Mouse (Mus musculus): Measurements from ENCODE around the gene Mettl6.
A peak's percentile ranks its signal among the peaks of the same experiment; 100 is the strongest.
"Not testable (repeated sequence)": the region's sequence is repeated elsewhere in the genome, so short reads cannot be mapped to it uniquely, and the experiment has no call there.

Mettl6 gene

DNA sequence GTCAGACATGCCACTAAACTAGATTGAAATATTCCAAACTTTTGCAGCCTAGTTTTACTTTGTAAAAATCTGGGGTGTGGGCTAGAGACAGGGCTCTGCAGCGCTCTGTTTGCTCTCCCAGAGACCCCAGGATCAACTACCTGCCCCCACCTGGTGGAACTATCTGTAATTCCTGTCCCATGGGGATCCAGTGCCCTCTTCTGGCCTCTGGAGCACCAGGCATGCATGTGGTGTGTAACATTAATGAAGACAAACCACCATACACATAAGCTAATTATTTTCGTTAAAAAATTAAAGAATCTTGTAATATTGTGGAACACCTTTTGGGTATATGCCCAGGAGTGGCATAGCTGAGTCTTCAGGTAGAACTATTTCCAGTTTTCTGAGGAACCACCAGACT is 21.5 kb downstream of the Mettl6 start:
- no peak for DNase-seq (ENCODE audit: low read depth, low spot score)

DNA sequence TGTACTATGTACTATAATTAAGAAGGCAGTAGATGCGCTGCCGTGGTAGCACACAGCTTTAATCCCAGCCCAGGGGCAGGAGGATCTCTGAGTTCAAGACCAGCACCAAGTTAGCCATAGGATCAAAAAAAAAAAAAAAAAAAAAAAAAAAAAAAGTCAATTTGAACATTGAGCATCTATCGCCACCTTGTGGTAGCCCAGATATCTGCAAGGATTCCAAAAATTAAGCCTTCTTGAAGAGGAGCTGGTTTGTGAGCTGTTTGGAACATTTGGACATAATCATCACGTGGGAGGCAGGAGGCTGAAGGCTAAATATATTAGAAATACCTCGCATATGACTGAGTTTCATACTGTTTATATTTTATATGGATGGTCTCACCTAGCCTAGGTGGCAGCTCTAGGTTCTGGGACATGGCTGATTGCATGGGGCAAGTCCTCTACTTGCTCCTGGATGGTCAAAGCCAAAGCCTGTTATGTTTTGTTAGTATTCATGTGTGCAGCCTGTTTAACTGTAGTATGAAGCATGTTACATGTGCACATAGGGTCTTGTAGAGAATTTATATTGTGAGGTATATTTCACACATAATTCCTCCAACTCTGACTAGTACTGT is 22.3 kb downstream of the Mettl6 start:
- DNase-seq (ENCODE audit: low read depth, low spot score) = peak; percentile 90

DNA sequence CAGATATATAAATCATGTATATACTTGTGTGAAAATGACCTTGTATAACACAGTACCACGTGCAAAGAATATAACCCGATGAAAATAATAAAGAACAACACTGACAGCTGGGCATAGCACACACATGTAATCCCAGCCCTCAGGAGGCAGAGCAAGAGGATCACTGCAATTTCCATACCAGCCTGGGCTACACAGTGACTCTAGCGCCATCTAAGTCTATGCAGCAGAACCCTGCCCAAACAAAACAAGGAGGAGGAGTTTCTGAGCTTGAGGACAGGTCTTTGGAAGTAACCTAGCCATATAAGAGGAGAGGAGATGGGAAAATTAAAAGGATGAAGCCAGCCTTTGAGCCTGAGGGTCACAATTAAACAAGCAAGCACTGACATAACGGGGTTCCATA is 25.1 kb downstream of the Mettl6 start:
- peak; percentile 31 for DNase-seq (ENCODE audit: low read depth, low spot score)

DNA sequence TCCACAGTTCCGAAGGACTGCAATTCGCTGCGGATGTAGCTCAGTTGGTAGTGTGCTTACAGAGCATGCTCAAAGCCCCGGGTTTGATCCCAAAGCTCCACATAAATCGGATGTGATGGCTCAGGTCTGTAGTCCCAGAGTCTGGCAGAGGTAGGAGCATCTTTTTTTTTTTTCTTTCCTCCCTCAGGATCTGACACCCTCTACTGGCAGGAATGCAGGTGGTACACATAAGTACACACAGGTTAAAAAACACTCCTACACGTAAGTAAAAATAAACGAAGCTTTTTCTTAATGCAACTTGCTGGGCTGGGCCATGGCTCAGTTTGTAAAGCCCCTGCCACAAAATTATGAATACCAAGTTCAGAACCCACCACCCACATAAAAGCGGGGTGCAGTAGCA is 30.7 kb downstream of the Mettl6 start:
- DNase-seq (ENCODE audit: low read depth, low spot score) = peak; percentile 66

DNA sequence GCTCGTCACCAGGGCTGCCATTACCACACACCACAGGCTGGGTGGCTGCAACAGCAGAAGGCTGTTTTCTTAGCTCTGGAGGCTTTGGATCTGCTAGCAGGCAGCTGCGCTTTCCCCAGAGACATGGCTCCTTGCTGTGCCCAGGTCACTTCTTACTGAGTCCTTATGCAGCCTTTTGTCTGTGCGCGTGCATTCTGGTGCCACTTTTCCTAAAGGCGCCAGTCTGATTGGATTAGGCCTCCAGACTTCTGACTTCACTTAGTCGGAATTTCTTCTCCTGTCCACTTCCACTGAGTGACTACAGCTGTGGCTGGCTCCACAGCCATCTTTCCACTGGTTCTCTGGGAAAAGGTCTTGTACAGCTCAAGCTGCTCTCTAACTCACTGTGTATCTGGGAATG is 32.0 kb downstream of the Mettl6 start:
- no peak for DNase-seq (ENCODE audit: low read depth, low spot score)

DNA sequence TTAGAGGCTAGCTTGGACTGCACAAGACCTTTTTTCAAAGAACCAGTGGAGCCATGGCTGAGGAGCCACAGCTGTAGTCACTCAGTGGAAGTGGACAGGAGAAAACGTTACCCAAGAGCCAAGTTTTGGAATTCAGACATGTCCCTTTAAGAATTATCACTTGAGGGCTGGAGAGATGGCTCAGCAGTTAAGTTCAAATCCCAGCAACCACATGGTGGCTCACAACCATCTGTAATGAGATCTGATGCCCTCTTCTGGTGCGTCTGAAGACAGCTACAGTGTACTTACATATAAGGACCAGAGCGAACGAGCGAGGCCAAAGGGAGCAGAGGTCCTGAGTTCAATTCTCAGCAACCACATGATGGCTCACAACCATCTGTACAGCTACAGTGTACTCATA is 32.6 kb downstream of the Mettl6 start:
- DNase-seq (ENCODE audit: low read depth, low spot score) = not testable (repeated sequence)

DNA sequence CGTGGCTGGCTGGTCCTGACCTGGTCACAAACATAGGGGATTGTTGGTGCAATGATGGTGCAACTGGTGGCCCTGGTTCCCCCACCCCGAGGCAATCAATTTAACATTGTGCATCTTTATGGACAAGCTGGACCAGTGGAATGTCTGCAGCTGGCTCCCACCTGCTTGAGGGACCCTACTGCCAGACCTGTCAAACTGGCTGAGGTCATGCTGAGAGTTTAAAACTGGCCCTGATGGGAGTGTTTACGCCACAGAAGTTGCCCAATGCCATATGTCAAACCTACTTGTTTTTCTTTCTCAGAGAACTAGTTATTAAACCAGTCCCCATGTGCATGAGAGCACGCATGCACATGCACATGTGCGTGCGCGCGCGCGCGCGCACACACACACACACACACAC is 36.8 kb downstream of the Mettl6 start:
- no peak for DNase-seq (ENCODE audit: low read depth, low spot score)

DNA sequence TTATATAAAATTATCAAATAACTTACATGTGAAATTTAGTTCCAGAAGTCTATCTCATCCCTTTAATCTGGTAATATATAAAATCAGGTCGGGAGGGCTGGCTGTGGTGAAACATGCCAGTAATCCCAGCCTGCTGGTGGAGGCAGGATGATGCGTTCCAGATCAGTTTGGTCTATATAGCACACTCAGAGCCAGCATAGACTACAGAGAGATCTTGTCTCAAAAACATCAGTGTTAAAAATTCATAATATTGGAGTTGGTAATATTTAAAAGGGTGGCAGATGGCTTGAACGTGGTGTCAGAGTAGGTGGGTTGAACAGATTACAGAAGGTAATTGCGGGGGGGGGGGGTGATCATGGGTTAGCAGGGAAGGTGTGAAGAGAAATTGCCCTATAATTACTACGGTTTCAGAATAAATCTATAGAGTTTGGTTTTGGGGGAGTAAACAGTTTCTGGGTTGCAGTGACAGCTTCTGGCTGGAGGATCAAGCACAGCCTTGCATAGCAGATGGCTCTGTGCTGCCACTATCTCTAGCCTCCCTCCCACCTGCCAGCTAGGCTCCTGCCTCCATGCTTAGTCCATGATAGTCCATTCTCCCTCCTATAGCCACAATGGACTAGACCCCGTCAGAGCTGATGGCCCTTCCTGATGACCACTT is 38.6 kb downstream of the Mettl6 start:
- peak; percentile 41 for DNase-seq (ENCODE audit: low read depth, low spot score)

DNA sequence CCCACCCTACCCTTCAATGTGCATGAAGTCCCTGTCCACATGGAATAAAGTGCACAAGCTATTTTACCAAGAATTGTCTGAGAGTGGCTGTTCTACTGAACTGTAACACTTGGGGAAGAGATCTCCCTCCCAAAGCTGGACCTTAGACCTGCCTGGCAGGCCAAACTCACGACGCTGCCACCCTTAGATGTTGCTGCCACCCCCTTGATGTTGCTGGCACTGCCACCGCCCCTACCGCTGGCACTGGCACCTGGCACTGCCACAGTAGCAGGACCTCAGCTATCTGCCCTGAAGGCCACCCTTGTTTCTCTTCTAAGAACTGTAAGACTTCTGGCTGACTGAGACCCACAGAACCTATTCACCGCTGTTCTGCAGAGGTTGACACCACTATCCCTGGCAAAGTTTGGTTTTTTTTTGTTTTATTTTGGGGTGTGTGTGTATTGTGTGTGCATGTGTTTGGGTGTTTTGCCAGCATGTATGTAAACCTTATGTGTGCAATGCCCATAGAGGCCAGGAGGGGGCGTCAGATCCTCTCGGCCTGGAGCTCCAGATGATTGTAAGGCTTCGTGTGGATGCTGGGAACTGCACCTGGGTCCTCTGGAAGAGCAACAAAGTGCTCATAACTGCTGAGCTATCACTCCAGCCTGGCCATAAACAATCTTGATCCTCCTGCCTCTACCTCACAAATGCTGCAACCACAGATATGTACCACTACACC is 39.8 kb downstream of the Mettl6 start:
- DNase-seq (ENCODE audit: low read depth, low spot score) = no peak

DNA sequence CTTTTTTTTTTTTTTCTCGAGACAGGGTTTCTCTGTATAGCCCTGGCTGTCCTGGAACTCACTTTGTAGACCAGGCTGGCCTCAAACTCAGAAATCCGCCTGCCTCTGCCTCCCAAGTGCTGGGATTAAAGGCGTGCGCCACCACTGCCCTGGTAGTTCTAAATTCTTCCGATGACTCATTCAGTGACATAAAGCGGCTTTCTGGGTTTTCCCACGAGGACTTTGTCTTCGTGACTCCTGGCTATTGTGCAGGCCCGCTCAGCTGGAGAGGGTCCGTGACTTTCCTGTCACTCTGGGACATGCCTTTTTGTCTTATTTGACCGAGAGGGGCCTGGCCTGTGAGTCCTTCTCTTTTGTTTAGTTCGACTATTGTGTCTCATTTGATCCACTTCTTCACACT is 40.9 kb downstream of the Mettl6 start:
- not testable (repeated sequence) for DNase-seq (ENCODE audit: low read depth, low spot score)

DNA sequence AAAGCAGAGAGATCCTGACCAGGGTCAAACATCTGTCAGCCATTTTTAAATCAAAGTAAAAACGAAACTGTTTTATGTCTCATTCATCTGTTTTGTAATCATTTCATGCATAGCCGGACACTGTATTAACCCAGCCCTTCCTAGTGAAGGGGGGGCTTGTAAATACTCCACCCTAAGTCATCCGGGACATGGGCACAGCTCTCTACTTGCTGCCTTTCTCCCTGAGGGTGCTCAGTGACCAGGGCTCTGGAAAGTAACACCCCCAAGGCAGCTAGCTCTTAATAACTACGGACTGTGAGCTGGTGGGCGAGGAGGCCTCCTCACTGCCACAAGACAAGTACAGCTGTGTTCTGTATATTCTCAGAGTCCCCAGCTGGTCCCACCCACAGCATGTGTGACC is 45.8 kb downstream of the Mettl6 start:
- DNase-seq (ENCODE audit: low read depth, low spot score) = no peak

DNA sequence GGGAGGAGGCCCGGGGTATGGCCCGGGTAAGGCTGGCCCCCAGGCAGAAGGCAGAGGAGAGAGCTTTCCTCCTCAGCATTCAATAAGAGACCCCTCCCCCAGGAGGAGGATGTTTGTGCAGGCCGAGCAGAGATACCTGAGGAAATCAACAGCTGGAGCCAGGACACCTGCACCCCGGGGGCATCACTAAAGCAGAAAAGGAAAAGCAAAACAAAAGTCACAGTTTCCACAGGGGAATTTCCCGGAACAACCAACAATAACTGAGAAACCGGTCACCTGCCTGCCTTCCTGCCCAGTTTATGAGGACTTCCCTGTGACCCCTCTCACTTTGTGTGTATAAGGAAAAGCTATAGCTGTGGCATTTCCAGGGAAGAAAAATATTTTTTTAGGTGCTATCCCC is 51.2 kb downstream of the Mettl6 start:
- DNase-seq (ENCODE audit: low read depth, low spot score) = no peak

DNA sequence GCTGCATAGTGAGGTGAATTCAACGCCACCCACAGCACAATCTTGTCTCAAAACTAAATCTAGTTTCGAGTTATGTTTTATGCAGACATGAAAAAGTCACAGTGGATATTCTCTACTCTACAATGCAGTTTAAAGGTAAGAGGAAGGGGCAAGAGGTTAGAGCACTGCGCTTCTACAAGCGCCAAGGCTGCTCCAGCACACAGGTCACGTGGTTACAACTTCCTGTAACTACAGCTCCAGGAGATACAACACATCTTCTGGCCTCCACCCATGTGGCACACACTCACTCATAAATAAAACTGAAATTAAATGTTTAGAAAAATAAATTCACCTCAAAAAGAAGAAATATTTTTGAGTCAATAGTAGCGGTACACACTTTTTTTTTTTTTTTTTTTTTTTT is 54.1 kb downstream of the Mettl6 start:
- no peak for DNase-seq (ENCODE audit: low read depth, low spot score)

DNA sequence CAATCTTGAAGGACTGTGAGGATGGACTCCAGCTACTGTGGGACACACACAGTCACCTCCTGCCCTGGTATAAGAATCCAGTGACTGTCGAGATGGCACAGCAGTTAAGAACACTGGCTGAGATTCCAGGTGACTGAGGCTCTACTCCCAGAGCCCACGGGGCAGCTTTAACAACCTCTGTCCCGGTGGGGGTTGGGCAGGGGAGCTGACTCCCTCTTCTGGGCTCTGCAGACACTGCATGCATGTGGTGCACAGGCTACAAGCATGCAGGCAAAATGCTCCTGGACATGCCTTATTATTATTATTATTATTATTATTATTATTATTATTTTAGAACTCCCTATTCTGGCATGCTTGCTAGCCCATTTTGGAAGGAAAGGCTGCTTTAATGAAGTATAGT is 54.6 kb downstream of the Mettl6 start:
- DNase-seq (ENCODE audit: low read depth, low spot score) = no peak

DNA sequence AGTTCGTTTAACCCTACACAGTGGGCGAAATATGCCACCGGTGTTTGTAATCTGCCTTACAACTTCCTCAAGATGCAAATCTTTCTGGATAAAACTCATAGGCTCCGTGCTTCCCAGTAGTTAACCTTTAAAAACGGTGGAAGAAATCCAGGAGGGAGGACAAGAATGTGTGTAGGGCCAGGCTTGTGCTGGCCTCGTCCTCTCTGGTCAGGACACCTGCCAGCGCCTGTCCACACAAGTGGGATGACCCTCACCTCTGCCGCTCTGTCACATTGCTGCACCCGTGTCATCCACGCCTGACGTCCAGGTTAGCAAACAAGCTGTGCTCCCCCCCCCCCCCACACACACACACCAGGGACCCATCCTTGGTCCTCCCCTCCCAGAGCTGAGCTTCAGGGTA is 55.6 kb downstream of the Mettl6 start:
- DNase-seq (ENCODE audit: low read depth, low spot score) = no peak

DNA sequence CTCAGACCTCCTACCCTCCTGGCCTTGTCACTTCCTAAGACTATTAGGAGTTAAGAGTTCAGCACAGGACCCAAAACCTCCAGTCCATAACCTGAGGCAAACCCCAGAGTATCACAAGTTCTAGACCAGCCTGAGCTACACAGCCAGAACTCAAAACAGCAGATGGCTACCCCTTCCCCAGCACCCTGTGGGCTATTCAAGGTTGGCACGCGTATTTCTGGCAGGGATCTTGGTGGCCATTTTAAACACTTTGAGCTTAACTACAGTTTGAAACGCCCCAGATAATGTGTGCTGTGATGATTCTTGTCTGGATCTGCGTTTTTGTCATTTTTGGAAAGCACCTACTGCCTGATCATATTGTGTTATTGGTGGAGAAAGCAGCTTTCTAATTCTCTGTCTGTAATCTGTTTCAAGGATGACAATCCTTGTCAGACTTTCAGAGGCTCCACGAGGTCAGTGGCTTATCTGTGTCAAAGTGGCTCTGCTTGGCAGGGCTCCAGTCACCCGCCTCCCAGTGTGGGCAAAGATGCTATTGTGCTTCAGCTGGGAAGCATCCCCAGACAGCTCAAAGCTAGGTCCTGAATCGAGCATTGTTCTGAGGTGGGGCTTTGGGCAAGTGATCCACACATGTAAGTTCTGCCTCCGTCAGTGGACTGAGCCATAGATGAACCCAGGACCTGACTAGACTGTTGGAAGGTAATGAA is 56.9 kb downstream of the Mettl6 start:
- peak; percentile 86 for DNase-seq (ENCODE audit: low read depth, low spot score)

DNA sequence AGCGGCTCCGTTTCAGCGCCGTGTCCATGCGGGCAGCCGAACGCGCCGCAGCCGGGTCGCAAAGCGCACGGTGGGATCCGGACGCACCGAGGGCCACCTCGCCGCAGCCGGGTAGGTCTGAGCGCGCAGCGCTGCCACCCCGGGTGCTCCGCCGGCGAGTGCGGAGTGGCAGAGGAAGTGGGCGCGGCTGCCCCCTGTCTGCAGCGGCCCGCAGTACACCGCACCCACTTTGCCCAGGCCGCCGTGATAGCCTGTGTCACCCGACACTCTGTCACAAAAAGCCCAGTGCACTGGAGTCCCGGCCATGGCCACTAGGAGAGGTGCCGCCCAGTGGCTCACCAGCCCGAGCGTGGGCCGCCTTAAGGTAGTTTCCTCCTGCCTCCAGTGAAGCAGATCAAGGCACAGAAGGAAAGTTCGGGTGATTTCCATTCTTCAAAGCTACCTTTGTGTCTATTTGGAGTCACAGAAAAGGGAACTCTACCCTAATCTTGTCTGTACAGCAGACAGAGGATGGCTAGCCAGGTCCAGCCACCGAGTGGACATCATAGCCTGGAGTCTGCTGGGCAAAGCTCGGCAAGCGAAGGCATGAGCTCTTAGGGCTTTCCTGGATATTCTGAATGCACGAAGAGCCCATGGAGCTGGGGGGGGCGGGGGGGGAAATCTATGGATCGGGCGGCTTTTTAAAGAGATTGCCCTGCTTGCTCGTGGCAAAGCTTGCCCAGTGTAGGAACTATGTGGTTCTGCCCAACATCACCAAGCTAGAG is 58.7 kb downstream of the Mettl6 start, which contains the start of gene Sh3bp5:
Sh3bp5 (minus strand) TSS at position 149 of the 764 bp plus-strand sequence.
- DNase-seq (ENCODE audit: low read depth, low spot score) = peak; percentile 95

DNA sequence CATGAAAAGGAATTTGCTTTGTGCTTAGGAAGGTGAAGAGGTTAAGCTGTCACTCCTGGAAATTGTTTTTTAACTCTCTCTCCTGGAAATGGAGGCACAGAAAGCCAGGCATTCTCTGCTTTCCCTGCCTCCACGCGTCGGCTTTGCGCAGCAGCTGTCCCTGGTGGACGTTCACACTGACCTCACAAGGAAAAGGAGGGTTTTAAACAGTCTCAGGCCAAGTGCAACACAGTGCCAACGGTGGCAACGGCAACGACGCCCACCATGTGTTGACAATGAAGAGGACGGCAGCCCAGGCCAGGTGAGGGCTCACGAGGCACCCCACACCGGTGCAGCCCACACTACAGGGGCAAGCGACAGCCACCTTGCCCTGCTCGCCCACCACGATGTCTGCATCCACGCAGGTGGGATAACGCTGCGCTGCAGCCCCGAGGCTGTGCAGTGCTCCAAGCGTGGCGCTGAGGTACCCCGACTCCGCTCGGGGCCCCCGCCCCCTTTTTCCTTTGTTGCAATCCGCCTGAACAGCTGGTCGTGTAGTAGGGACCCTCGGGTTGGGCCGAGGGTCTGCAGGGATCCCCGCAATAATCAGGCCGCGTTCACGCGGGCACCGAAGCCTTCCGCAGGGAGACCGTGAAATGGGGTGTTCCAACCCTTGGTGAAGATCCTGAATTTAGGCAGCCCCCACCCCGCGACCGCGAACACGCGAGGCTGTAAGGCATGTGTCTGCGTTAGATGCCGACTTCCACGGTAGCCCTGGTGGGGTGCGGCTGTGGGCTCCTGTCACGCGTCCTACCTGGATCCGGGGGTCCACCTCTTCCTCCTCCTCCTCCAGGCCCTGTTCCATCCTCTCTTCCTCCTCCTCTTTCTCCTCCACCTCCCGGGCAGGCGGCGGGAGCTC is 59.6 kb downstream of the Mettl6 start:
- peak; percentile 82 for DNase-seq (ENCODE audit: low read depth, low spot score)

DNA sequence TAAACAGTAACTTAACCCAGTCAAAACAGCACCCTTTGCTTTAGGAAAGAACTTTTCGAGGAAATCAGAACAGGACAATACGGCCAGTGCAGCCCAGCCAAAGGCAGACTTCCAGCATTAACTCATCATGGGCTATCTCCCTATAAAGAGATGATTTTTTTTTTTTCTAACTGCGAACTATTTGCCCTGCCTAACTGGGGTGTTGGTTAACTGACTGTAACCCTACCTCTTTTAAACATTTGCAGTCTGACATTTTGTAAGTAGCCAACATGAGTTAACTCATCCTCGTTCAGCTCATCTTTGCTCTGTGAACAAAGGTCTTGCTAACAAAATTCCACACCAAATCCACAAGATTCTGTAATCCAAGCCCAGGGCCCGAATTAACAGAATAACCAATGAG is 60.4 kb downstream of the Mettl6 start:
- no peak for DNase-seq (ENCODE audit: low read depth, low spot score)

DNA sequence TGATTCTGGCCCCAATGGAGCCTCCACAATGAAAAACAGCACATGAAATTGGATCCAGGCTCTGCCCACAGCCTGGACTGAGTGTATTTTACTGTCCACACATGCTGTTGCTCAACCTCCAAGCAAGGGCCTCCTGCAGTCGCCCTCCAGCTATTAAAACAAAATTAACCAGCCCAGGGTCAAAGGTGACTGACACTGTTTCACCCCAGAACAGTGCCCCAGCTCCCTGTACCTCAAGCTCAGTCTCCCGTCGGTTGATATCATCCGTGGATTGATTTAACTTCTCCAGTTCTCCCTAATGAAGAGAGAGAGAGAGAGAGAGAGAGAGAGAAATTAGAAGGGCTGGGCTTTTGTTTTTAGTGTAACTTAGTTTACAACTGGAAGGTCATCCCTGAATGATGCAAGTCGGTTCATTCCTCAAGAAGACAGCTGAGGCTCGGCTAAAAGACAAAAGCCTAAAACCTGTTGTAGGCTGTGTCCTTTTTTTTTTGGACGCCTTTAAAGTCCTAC is 60.9 kb downstream of the Mettl6 start:
- DNase-seq (ENCODE audit: low read depth, low spot score) = no peak
